Mouse (Mus musculus) liver, adult 2 months (tissue): ENCODE measurements around the gene Rcan3.

ENCODE experiments used
- CTCF ChIP-seq: fragments of 200-500 bp; IDR thresholded peaks from 2 replicates; pipeline ENCODE4 v1.5.1; 2011; ENCODE audit warnings: low read depth, low read length, control low read depth
- POLR2A ChIP-seq: fragments of 200-500 bp; IDR thresholded peaks from 2 replicates; pipeline ENCODE4 v1.6.1; 2011; ENCODE audit warnings: low read length, control low read depth; ENCODE audit not compliant: insufficient read depth; ENCODE audit errors: extremely low read depth

- no peak for TF ChIP-seq CTCF
- no peak for TF ChIP-seq POLR2A
These were observed 40.9 kb downstream of the Rcan3 start for GRCm38 (mm10) chr4:135392801-135393200.
